Mouse (Mus musculus) monocyte, adult 2 months (primary cell): ENCODE measurements around the gene Zfp143.
"Not testable (repeated sequence)": the region's sequence is repeated elsewhere in the genome, so short reads cannot be mapped to it uniquely, and the experiment has no call there.

Experiments
- DNase-seq, 2 experiments: peaks; one replicate each; pipeline ENCODE4 v3.0.0; 2022; ENCODE audit warnings: low spot score in 2 of 2, low read depth in 1 of 2

The Zfp143 gene

GRCm38 (mm10) chr7:110091670-110092069 lies 30.7 kb downstream of the Zfp143 start:
- no peak for DNase-seq

- DNase-seq = no peak
Observed at GRCm38 (mm10) chr7:110096332-110096731, 35.3 kb downstream of the Zfp143 start.

- no peak for DNase-seq
Observed at GRCm38 (mm10) chr7:110097106-110097793, 36.2 kb downstream of the Zfp143 start.

GRCm38 (mm10) chr7:110100854-110101253 lies 39.8 kb downstream of the Zfp143 start:
- DNase-seq = no peak

- no peak for DNase-seq
Observed at GRCm38 (mm10) chr7:110101266-110101665, 40.2 kb downstream of the Zfp143 start.

GRCm38 (mm10) chr7:110105041-110105440 lies 44.0 kb downstream of the Zfp143 start:
- no peak for DNase-seq

- DNase-seq = no peak
Observed at GRCm38 (mm10) chr7:110106633-110107032, 45.6 kb downstream of the Zfp143 start.

- DNase-seq = not testable (repeated sequence)
Observed at GRCm38 (mm10) chr7:110108524-110108923, 47.5 kb downstream of the Zfp143 start.

- DNase-seq = peak; percentile 59 to 61
Observed at GRCm38 (mm10) chr7:110108967-110109610, 48.1 kb downstream of the Zfp143 start.

- DNase-seq = no peak
Observed at GRCm38 (mm10) chr7:110110061-110110656, 49.1 kb downstream of the Zfp143 start.

- no peak for DNase-seq
Observed at GRCm38 (mm10) chr7:110114699-110115098, 53.7 kb downstream of the Zfp143 start.

- DNase-seq = no peak
Observed at GRCm38 (mm10) chr7:110116731-110117291, 55.8 kb downstream of the Zfp143 start.

- DNase-seq = no peak
Observed at GRCm38 (mm10) chr7:110118448-110118847, 57.4 kb downstream of the Zfp143 start.

- DNase-seq = no peak
Observed at GRCm38 (mm10) chr7:110120157-110120784, 59.3 kb downstream of the Zfp143 start.

GRCm38 (mm10) chr7:110121162-110121515 lies 60.1 kb downstream of the Zfp143 start:
- no peak for DNase-seq

GRCm38 (mm10) chr7:110121516-110122288 lies 60.7 kb downstream of the Zfp143 start, which contains the start of gene Wee1:
Gene Wee1 (plus strand): TSS chr7:110122046.
- DNase-seq = peak; percentile 97 to 99

GRCm38 (mm10) chr7:110122289-110122564 lies 61.2 kb downstream of the Zfp143 start:
- DNase-seq = no peak

GRCm38 (mm10) chr7:110122565-110123422 lies 61.8 kb downstream of the Zfp143 start:
- DNase-seq = peak in 1 of 2 experiments; percentile 7

- DNase-seq = no peak
Observed at GRCm38 (mm10) chr7:110123844-110124555, 63.0 kb downstream of the Zfp143 start.
